Mouse (Mus musculus) spleen, adult 2 months (tissue): ENCODE results near the gene Sae1. TPM values are rescaled to one million over a fixed set of nuclear protein-coding genes. Genes with fewer than 3 reads are reported as not detected.

Source experiments
- DNase-seq, 2 experiments: peaks; one replicate each; pipeline versions ENCODE4 v3.0.0 to v3.0.0-alpha.2; 2012 to 2021; ENCODE audit warnings: low spot score in 2 of 2, low read depth in 1 of 2
- H3K27ac ChIP-seq: fragments of 200-500 bp; 2 replicates; pipeline ENCODE4 v1.5.1; 2012; ENCODE audit warnings: low read length, inconsistent platforms; ENCODE audit not compliant: insufficient read depth
- H3K27me3 ChIP-seq: fragments of 200-500 bp; 2 replicates; pipeline ENCODE4 v1.6.1; 2012; ENCODE audit warnings: mild to moderate bottlenecking, moderate library complexity, low read length, inconsistent platforms; ENCODE audit not compliant: control insufficient read depth, insufficient read depth
- H3K36me3 ChIP-seq: fragments of 200-500 bp; 2 replicates; pipeline ENCODE4 v1.6.1; 2012; ENCODE audit warnings: mild to moderate bottlenecking, low read length, inconsistent platforms; ENCODE audit not compliant: control insufficient read depth, insufficient read depth
- H3K4me1 ChIP-seq: fragments of 200-500 bp; 2 replicates; pipeline ENCODE4 v1.6.1; 2011; ENCODE audit warnings: inconsistent platforms; ENCODE audit not compliant: control insufficient read depth, insufficient read depth, insufficient read length
- H3K4me3 ChIP-seq: fragments of 200-500 bp; 2 replicates; pipeline ENCODE4 v1.5.1; 2011; ENCODE audit warnings: mild to moderate bottlenecking, inconsistent platforms; ENCODE audit not compliant: insufficient read depth, insufficient read length; ENCODE audit errors: extremely low read depth
- CTCF ChIP-seq: fragments of 200-500 bp; IDR thresholded peaks from 2 replicates; pipeline ENCODE4 v1.5.1; 2011; ENCODE audit warnings: mild to moderate bottlenecking, inconsistent platforms; ENCODE audit not compliant: insufficient read depth, insufficient read length, insufficient replicate concordance; ENCODE audit errors: extremely low read depth
- POLR2A ChIP-seq: fragments of 200-500 bp; IDR thresholded peaks from 2 replicates; pipeline ENCODE4 v1.6.1; 2011; ENCODE audit warnings: low read depth, low read length, inconsistent platforms
- WGBS: fragments of 180-500 bp; shearing (Covaris S2); methylation state at CpG from one replicate; pipeline ENCODE4 v1.1.7; 2018; 5-methylcytosine and 5-hydroxymethylcytosine counted together
- polyA plus RNA-seq: library from polyadenylated mRNA; depleted of rRNA; stranded (reverse); fragments of >200 nt; gene quantifications from 2 replicates; pipeline ENCODE4 v1.2.3, GENCODE M21; 2012; rRNA removed

Gene Sae1
- polyA plus RNA-seq, 1 experiment: 20.7 TPM

DNA sequence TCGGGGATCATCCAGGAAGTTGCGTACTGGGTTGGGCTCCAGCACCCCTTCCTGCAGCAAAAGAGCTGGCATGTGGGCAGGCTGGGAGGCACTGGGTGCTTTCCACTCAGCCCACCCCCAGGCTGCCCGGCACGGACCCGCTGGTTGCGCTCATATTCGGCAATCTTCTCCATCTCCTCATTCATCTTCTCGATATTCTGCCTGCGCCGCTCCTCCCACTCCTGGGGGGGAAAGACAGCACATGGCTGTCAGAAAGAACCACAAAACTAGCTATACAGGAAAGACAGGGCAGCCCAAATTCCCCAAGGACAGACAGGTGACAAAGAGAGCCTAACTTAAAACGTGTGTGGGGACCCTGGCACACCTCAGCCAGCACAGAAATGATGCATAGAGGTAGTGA, 106.9 kb downstream of the Sae1 start:
- 81% methylated on average over 11 of the region's 11 CpGs for WGBS
- H3K27me3 ChIP-seq: no peaks in the 10 kb centered on the region
- H3K27ac ChIP-seq: no peak overlapping the region
- no peak overlapping the region for H3K4me3 ChIP-seq
- DNase-seq: no peak
- peaks cover 49% of the 10 kb centered on the region for H3K36me3 ChIP-seq
- TF ChIP-seq CTCF: no peak
- no peak for TF ChIP-seq POLR2A
- peaks cover 7% of the 10 kb centered on the region; the same call in 1 of the 2 replicates for H3K4me1 ChIP-seq

GRCm38 (mm10) chr7:16274922-16275890, 112.4 kb downstream of the Sae1 start:
- TF ChIP-seq CTCF (no peak), POLR2A (no peak)
- H3K4me3 ChIP-seq: no peak overlapping the region
- H3K4me1 ChIP-seq: peaks cover 12% of the 10 kb centered on the region
- no peak for DNase-seq
- WGBS: 63% methylated on average over 10 of the region's 10 CpGs
- no peaks in the 10 kb centered on the region for H3K27me3 ChIP-seq
- H3K27ac ChIP-seq: no peak overlapping the region
- H3K36me3 ChIP-seq: peaks cover 24% of the 10 kb centered on the region

DNA sequence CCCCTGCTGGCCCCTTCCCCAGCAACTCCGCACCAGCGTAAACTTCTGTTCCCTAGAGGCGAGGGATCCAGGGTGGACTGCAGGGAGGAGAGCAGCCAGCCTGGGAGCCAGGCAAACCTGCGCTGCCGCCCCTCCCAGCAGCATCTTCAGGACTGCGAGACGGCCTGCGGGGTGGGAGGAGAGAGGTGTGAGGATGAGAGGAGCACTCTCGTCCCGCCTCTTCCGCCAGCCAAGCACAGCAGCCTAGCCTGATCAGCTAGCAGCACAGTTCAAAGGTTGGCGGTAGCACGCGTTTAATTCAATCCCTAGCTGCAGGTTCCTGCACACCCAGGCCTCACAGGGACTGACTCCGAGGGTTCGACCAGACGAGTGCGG, 113.9 kb downstream of the Sae1 start:
- peak; percentile 64 to 71 for DNase-seq
- under 1% methylated on average over 18 of the region's 18 CpGs for WGBS
- Histone ChIP-seq H3K36me3 (peaks cover 22% of the 10 kb centered on the region), H3K27me3 (no peaks in the 10 kb centered on the region), H3K27ac (peak overlapping the region; percentile 75), H3K4me1 (peaks cover 12% of the 10 kb centered on the region), H3K4me3 (peak overlapping the region; percentile 84)
- TF ChIP-seq POLR2A: peak; percentile 33; the same call in 1 of the 2 replicates
- no peak for TF ChIP-seq CTCF

DNA sequence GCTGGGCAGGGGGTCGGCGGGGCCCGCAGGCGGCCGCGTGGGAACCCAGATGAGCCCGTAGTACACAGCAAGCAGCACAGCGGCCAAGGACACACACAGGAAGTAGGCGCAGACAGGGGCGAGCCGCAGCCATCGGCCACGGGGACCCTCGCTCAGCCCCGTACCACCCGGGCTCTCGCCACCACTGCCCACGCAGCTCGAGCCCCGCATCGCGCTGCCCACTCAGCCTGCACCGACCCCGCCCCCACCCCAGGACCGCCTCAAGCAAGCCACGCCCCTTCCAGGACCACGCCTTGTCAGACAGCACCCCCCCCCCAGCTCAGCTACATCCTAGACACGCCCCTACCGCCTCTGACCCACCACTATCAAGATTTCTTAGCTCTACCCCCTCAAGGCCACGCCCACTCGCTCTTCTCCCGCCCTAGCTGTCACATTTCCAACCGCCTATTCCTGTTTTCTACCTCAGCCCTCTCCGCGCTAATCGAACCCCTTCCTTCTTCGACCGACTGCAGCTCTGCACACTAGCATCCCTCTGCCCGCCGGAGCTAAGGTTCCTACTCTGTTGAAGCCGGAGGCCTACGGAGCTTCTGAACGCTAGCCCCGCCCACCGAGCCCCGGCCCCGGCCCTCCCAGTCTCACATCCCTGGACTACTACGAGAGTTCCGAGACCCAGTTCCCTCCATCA, 114.4 kb downstream of the Sae1 start, which contains the start of gene Inafm1:
Gene Inafm1, minus strand, starts transcription at position 537 of the 685 bp plus-strand sequence.
- TF ChIP-seq POLR2A (0 out of 2 replicates have a peak, but pooled peaks have one; percentile 3), CTCF (no peak)
- 1% methylated on average over 43 of the region's 49 CpGs for WGBS
- no peaks in the 10 kb centered on the region for H3K27me3 ChIP-seq
- H3K4me1 ChIP-seq: peaks cover 12% of the 10 kb centered on the region
- peaks cover 19% of the 10 kb centered on the region for H3K36me3 ChIP-seq
- peak within 1 kb of the TSS; percentile 84 for H3K4me3 ChIP-seq
- H3K27ac ChIP-seq: peak within 1 kb of the TSS; percentile 75
- peak; percentile 86 to 87 for DNase-seq

DNA sequence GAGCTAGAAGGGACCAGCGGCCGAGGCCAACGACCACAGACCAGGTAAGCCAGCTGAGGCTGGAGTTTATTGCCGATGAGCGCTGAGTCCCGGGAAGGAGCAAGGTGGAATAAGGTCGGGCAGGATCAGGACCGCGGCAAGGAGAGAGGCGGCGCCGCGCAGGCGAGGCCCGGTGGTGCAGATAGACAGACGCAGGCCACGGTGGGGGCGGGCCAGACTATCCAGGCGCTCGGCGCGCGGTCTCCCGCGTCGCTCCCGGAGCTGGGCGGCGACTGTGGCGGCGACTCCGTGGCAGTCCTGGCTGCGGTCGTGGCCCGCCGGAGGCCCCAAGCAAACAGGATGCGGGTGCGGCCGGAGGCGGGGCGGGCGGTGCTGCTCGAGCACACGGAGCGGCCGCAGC, 114.9 kb downstream of the Sae1 start:
- Histone ChIP-seq H3K4me3 (peak overlapping the region; percentile 84), H3K36me3 (peaks cover 14% of the 10 kb centered on the region), H3K4me1 (peaks cover 12% of the 10 kb centered on the region), H3K27me3 (no peaks in the 10 kb centered on the region), H3K27ac (peak overlapping the region; percentile 53; the same call in 1 of the 2 replicates)
- TF ChIP-seq CTCF (peak; percentile 11; the same call in 1 of the 2 replicates), POLR2A (no peak)
- peak in 1 of 2 experiments; percentile 46 for DNase-seq
- WGBS: under 1% methylated on average over 44 of the region's 46 CpGs

- Histone ChIP-seq H3K27me3 (no peaks in the 10 kb centered on the region), H3K4me3 (no peak overlapping the region), H3K36me3 (peaks cover 6% of the 10 kb centered on the region; the same call in 1 of the 2 replicates), H3K4me1 (peaks cover 12% of the 10 kb centered on the region), H3K27ac (no peak overlapping the region)
- no peak for DNase-seq
- 80% methylated on average over 1 of the region's 1 CpGs for WGBS
- no peak for TF ChIP-seq POLR2A
- no peak for TF ChIP-seq CTCF
Measured at GRCm38 (mm10) chr7:16271139-16271538, 116.5 kb downstream of the Sae1 start.

Other genes with a start within 250 kb of the Sae1 start
- gene Meis3, start 212.7 kb downstream of the Sae1 start, polyA plus RNA-seq: 21.9 and 28.7 TPM in 2 replicates
- gene Dhx34, start 165.8 kb downstream of the Sae1 start, polyA plus RNA-seq: 49.3 and 63.1 TPM in 2 replicates
- gene C5ar2, start 143.7 kb downstream of the Sae1 start, polyA plus RNA-seq: 1.8 and 4.0 TPM in 2 replicates
- 7.5 and 11.0 TPM in 2 replicates for gene C5ar1, start 128.3 kb downstream of the Sae1 start, polyA plus RNA-seq
- 33.7 and 53.6 TPM in 2 replicates for gene Inafm1, start 114.2 kb downstream of the Sae1 start, polyA plus RNA-seq
- gene Ccdc9, start 101.0 kb downstream of the Sae1 start, polyA plus RNA-seq: 32.4 and 33.3 TPM in 2 replicates
- gene Bbc3, start 79.4 kb downstream of the Sae1 start, polyA plus RNA-seq: 22.9 and 45.7 TPM in 2 replicates
- 47.2 and 57.2 TPM in 2 replicates for gene Zc3h4, start 13.1 kb upstream of the Sae1 start, polyA plus RNA-seq
- 118 and 170 TPM in 2 replicates for gene Tmem160, start 65.0 kb upstream of the Sae1 start, polyA plus RNA-seq
- gene Npas1, start 89.9 kb upstream of the Sae1 start, polyA plus RNA-seq: not detected in 2 replicates
- gene Arhgap35, start 227.2 kb upstream of the Sae1 start, polyA plus RNA-seq: 5.6 and 6.4 TPM in 2 replicates